Mouse (Mus musculus): ENCODE results near the gene Hhat.

GRCm38 (mm10) chr1:192604413-192604812, 166.6 kb downstream of the Hhat start:
- TF ChIP-seq CTCF (conservative IDR thresholded peaks at IDR 0.05; ENCODE audit: low read length) = no peak
- TF ChIP-seq NANOG (IDR thresholded peaks at IDR 0.05; ENCODE audit: borderline replicate concordance, low read length) = no peak
- no peak for TF ChIP-seq POU5F1 (IDR thresholded peaks at IDR 0.05; ENCODE audit: borderline replicate concordance, low read length)

Data from E14TG2a.4 (cell line).